Mouse (Mus musculus) ES-E14 (cell line): ENCODE results near the gene Artn.

Source experiments
- MAFK ChIP-seq: IDR thresholded peaks from 2 replicates; pipeline ENCODE4 v1.6.1; 2014; ENCODE audit warnings: mild to moderate bottlenecking, low read depth, low read length, inconsistent platforms; ENCODE audit not compliant: insufficient read depth
- ZC3H11A ChIP-seq: IDR thresholded peaks from 2 replicates; pipeline ENCODE4 v1.6.1; 2012; ENCODE audit warnings: low read depth, mild to moderate bottlenecking, inconsistent platforms, low read length, borderline replicate concordance
- ZNF384 ChIP-seq: IDR thresholded peaks from 2 replicates; pipeline ENCODE4 v1.6.1; 2012; ENCODE audit warnings: low read depth, low read length, inconsistent platforms

DNA sequence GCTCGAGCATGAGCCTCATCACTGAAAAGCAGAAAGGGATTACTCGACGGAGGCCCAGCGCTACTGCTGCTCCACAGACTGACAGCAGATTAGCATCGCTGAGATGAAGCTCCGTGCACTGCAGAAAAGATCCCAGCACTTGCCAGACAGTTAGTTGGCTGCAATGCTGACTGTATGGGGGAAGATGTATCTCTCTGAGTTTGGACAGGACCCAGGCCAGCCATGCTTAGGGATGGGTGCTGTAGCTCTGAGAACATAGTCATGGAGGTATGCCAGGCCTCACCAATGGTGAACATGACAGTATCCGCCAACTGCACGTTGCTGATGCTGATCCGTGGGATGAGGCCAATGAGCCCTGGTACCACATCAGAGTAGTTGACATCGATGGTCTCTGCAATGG, 25.5 kb downstream of the Artn start:
- TF ChIP-seq ZC3H11A (no peak), MAFK (no peak), ZNF384 (no peak)
